Mouse (Mus musculus): ENCODE data around the gene Ccr4. TPM values are rescaled to one million over a fixed set of nuclear protein-coding genes. Genes with fewer than 3 reads are reported as not detected.

Gene Ccr4
- polyA plus RNA-seq (2015; fragmentation: Nextera tagmentation; extraction: Ambion mirVana): not detected in 2 replicates

DNA sequence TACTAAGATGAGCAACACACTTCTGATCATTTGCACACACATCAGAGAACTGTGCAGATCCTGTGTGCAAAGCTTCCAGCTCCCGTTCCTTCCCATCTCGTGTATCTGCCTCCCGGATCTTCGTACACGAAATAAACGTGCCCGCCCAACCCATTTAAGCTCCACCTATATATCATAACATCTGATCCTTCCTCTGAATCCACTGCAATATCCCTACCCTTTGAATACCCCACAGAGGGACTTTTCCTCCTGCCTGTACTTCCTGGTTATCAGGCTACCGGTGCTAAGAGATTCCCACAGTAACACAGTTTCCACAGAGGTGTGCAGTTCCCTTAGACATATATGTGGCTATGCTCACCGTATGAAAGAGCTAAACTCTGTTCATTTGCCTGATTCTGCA is at the start of gene Ccr4:
TSS of gene Ccr4 (minus strand) at position 101 of the 400 bp plus-strand sequence.
- ATAC-seq (ENCODE audit: low read depth) (no peak), DNase-seq (no peak)
- H3K36me3 ChIP-seq: no peaks in the 10 kb centered on the region; the same call in 1 of the 2 replicates
- no peak within 1 kb of the TSS for H3K4me3 ChIP-seq (replicated peaks)
- H3K9ac ChIP-seq: no peak within 1 kb of the TSS
- peaks cover 23% of the 10 kb centered on the region for H3K4me1 ChIP-seq (replicated peaks)
- whole genome bisulfite sequencing (ENCODE audit: insufficient replicate concordance): 75% methylated on average over 9 of the region's 9 CpGs
- no peaks in the 10 kb centered on the region for H3K9me3 ChIP-seq (replicated peaks)
- H3K27ac ChIP-seq: no peak within 1 kb of the TSS
- no peaks in the 10 kb centered on the region for H3K27me3 ChIP-seq
- no peak within 1 kb of the TSS for H3K4me2 ChIP-seq

GRCm38 (mm10) chr9:114553828-114554227 is 49.1 kb upstream of the Ccr4 start:
- H3K4me1 ChIP-seq (replicated peaks): peaks cover 42% of the 10 kb centered on the region

GRCm38 (mm10) chr9:114550033-114550432 is 45.3 kb upstream of the Ccr4 start:
- Histone ChIP-seq H3K36me3 (no peaks in the 10 kb centered on the region), H3K27ac (peak overlapping the region; percentile 2; the same call in 1 of the 2 replicates), H3K4me3 (replicated peaks) (no peak overlapping the region), H3K9me3 (replicated peaks) (no peaks in the 10 kb centered on the region), H3K9ac (no peak overlapping the region), H3K4me1 (replicated peaks) (peaks cover 64% of the 10 kb centered on the region), H3K4me2 (no peak overlapping the region), H3K27me3 (peaks cover 5% of the 10 kb centered on the region; the same call in 1 of the 2 replicates)
- 29% methylated on average over 6 of the region's 6 CpGs for WGBS (ENCODE audit: insufficient replicate concordance)
- DNase-seq (no peak), ATAC-seq (ENCODE audit: low read depth) (no peak)

More at GRCm38 (mm10) chr9:114553828-114554227, 49.1 kb upstream of the Ccr4 start:
- DNase-seq: no peak
- Histone ChIP-seq H3K4me3 (replicated peaks) (no peak overlapping the region), H3K9me3 (replicated peaks) (no peaks in the 10 kb centered on the region), H3K4me2 (no peak overlapping the region), H3K9ac (no peak overlapping the region), H3K27ac (peak overlapping the region; percentile 68), H3K36me3 (no peaks in the 10 kb centered on the region), H3K27me3 (peaks cover 28% of the 10 kb centered on the region)
- ATAC-seq (ENCODE audit: low read depth): no peak

- ATAC-seq (ENCODE audit: low read depth): no peak
- no peak overlapping the region for H3K4me3 ChIP-seq (replicated peaks)
- H3K9me3 ChIP-seq (replicated peaks): no peaks in the 10 kb centered on the region
- no peak overlapping the region for H3K9ac ChIP-seq
- no peaks in the 10 kb centered on the region for H3K36me3 ChIP-seq
- peaks cover 71% of the 10 kb centered on the region for H3K4me1 ChIP-seq (replicated peaks)
- H3K27me3 ChIP-seq: peaks cover 5% of the 10 kb centered on the region; the same call in 1 of the 2 replicates
- H3K27ac ChIP-seq: 0 out of 2 replicates have a peak overlapping the region, but pooled peaks have one; percentile 72
- WGBS (ENCODE audit: insufficient replicate concordance): 71% methylated on average over 5 of the region's 5 CpGs
- no peak for DNase-seq
- no peak overlapping the region for H3K4me2 ChIP-seq
Observed at GRCm38 (mm10) chr9:114549117-114549516, 44.4 kb upstream of the Ccr4 start.

DNA sequence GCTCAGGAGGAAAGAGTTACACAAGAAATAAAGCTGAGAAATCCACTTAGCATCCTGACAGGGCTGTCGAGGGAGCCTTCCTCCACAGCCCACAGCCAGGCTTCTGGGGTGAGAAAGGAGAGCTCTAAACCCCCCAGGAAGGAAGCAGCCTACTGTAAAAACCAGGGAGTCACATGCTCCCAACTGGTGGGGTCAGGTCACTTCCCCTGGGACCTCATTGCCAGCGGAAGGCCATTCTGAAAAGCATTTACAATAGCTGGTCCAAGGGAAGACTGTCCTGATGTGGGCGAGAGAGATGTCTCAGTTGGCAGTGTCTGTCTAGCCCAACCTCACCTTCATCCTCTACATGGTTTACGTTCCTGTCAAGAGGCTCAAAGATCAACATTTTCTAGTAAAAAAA is 43.8 kb upstream of the Ccr4 start:
- DNase-seq (no peak), ATAC-seq (ENCODE audit: low read depth) (no peak)
- no peaks in the 10 kb centered on the region for H3K36me3 ChIP-seq
- H3K9ac ChIP-seq: no peak overlapping the region
- no peaks in the 10 kb centered on the region for H3K9me3 ChIP-seq (replicated peaks)
- H3K4me1 ChIP-seq (replicated peaks): peaks cover 70% of the 10 kb centered on the region
- WGBS (ENCODE audit: insufficient replicate concordance): 32% methylated on average over 4 of the region's 4 CpGs
- peak overlapping the region; percentile 72 for H3K27ac ChIP-seq
- H3K4me2 ChIP-seq: peak overlapping the region; percentile 26
- no peak overlapping the region for H3K4me3 ChIP-seq (replicated peaks)
- peaks cover 5% of the 10 kb centered on the region; the same call in 1 of the 2 replicates for H3K27me3 ChIP-seq

GRCm38 (mm10) chr9:114547643-114548077 is 42.9 kb upstream of the Ccr4 start:
- peak overlapping the region; percentile 72 for H3K27ac ChIP-seq
- H3K4me1 ChIP-seq (replicated peaks): peaks cover 64% of the 10 kb centered on the region
- WGBS (ENCODE audit: insufficient replicate concordance): 36% methylated on average over 6 of the region's 6 CpGs
- H3K9me3 ChIP-seq (replicated peaks): no peaks in the 10 kb centered on the region
- no peak overlapping the region for H3K9ac ChIP-seq
- H3K27me3 ChIP-seq: peaks cover 5% of the 10 kb centered on the region; the same call in 1 of the 2 replicates
- ATAC-seq (ENCODE audit: low read depth) (peak; percentile 55), DNase-seq (no peak)
- peak overlapping the region; percentile 26; the same call in 1 of the 2 replicates for H3K4me2 ChIP-seq
- H3K4me3 ChIP-seq (replicated peaks): no peak overlapping the region
- no peaks in the 10 kb centered on the region for H3K36me3 ChIP-seq

GRCm38 (mm10) chr9:114546765-114547164 is 42.0 kb upstream of the Ccr4 start:
- Histone ChIP-seq H3K9me3 (replicated peaks) (no peaks in the 10 kb centered on the region), H3K4me2 (no peak overlapping the region), H3K9ac (no peak overlapping the region), H3K27ac (peak overlapping the region; percentile 72), H3K4me3 (replicated peaks) (no peak overlapping the region), H3K36me3 (no peaks in the 10 kb centered on the region), H3K4me1 (replicated peaks) (peaks cover 70% of the 10 kb centered on the region), H3K27me3 (peaks cover 5% of the 10 kb centered on the region; the same call in 1 of the 2 replicates)
- WGBS (ENCODE audit: insufficient replicate concordance): 13% methylated on average over 12 of the region's 12 CpGs
- DNase-seq (no peak), ATAC-seq (ENCODE audit: low read depth) (no peak)

- H3K4me1 ChIP-seq (replicated peaks): peaks cover 80% of the 10 kb centered on the region
- H3K9ac ChIP-seq: no peak overlapping the region
- no peak overlapping the region for H3K4me3 ChIP-seq (replicated peaks)
- no peaks in the 10 kb centered on the region for H3K9me3 ChIP-seq (replicated peaks)
- H3K36me3 ChIP-seq: no peaks in the 10 kb centered on the region
- DNase-seq (no peak), ATAC-seq (ENCODE audit: low read depth) (no peak)
- WGBS (ENCODE audit: insufficient replicate concordance): 50% methylated on average over 9 of the region's 9 CpGs
- H3K4me2 ChIP-seq: no peak overlapping the region
- no peak overlapping the region for H3K27ac ChIP-seq
- H3K27me3 ChIP-seq: peaks cover 5% of the 10 kb centered on the region; the same call in 1 of the 2 replicates
Observed at GRCm38 (mm10) chr9:114544754-114545393, 40.2 kb upstream of the Ccr4 start.

- Histone ChIP-seq H3K27ac (no peak overlapping the region), H3K36me3 (no peaks in the 10 kb centered on the region), H3K4me2 (no peak overlapping the region), H3K9ac (no peak overlapping the region), H3K9me3 (replicated peaks) (no peaks in the 10 kb centered on the region), H3K4me3 (replicated peaks) (no peak overlapping the region), H3K4me1 (replicated peaks) (peaks cover 73% of the 10 kb centered on the region), H3K27me3 (peaks cover 5% of the 10 kb centered on the region; the same call in 1 of the 2 replicates)
- ATAC-seq (ENCODE audit: low read depth): no peak
- DNase-seq: no peak
- 54% methylated on average over 17 of the region's 17 CpGs for WGBS (ENCODE audit: insufficient replicate concordance)
Observed at GRCm38 (mm10) chr9:114543882-114544753, 39.4 kb upstream of the Ccr4 start.

DNA sequence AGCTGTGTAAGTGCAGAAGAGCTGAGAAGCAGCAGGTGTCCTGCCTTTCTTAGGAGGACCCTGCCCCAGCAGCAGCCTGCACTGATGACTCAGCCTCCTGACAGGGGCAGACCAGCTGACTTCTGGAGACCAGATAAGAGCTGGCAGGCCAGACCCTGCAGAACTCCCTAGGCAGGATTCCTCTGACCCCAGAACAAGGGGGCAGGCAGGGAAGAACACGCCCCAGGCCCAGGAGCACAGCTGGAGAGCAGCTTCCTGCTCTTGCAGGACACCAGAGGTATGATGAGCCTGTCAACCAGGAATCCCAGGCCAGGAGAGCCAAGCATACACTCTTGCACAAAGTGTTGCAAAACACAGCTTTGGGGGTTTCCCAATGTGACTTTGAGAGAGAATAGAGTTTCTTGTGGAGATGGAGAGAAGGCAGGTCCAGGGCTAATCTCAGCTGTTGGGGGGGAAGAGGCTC is 36.6 kb upstream of the Ccr4 start:
- Histone ChIP-seq H3K36me3 (no peaks in the 10 kb centered on the region), H3K4me2 (no peak overlapping the region), H3K9me3 (replicated peaks) (no peaks in the 10 kb centered on the region), H3K9ac (no peak overlapping the region), H3K4me1 (replicated peaks) (peaks cover 65% of the 10 kb centered on the region), H3K27ac (peak overlapping the region; percentile 30; the same call in 1 of the 2 replicates), H3K4me3 (replicated peaks) (no peak overlapping the region), H3K27me3 (no peaks in the 10 kb centered on the region)
- ATAC-seq (ENCODE audit: low read depth) (no peak; the same call in 1 of the 2 replicates), DNase-seq (no peak)
- 14% methylated on average over 1 of the region's 1 CpGs for WGBS (ENCODE audit: insufficient replicate concordance)

GRCm38 (mm10) chr9:114538996-114539563 is 34.4 kb upstream of the Ccr4 start:
- Histone ChIP-seq H3K9ac (no peak overlapping the region), H3K4me3 (replicated peaks) (no peak overlapping the region), H3K36me3 (no peaks in the 10 kb centered on the region), H3K27me3 (no peaks in the 10 kb centered on the region), H3K4me2 (no peak overlapping the region), H3K9me3 (replicated peaks) (no peaks in the 10 kb centered on the region), H3K4me1 (replicated peaks) (peaks cover 47% of the 10 kb centered on the region), H3K27ac (no peak overlapping the region)
- 76% methylated on average over 7 of the region's 7 CpGs for WGBS (ENCODE audit: insufficient replicate concordance)
- ATAC-seq (ENCODE audit: low read depth) (no peak), DNase-seq (no peak)

Measured in liver, embryonic 13.5 days (tissue).